Comparison of ENCODE assay signal across 9 mouse cellular contexts in the genomic region with DNA sequence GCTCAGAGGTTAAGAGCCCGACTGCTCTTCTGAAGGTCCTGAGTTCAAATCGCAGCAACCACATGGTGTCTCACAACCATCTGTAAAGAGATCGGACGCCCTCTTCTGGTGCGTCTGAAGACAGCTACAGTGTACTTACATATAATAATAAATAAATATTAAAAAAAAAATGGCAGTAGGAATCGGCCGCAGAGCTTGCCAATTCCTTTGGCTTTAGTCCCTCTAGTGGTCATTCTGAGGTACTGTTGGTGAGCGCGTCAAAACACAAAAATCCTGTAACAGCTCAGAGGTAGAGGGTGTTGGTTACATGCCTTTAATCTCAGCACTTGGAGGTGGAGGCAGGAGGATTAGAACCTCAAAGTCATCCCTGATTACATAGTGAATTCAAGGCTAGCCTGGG. TPM values are rescaled to one million over a fixed set of nuclear protein-coding genes. Genes with fewer than 3 reads are reported as not detected.
A peak's percentile ranks its signal among the peaks of the same experiment; 100 is the strongest.
DNase-seq lines count a peak whose midpoint lies in the region; ATAC-seq and TF ChIP-seq lines count a peak whose summit lies in the region.
"Had no signal": no experiment of that assay in that cellular context is flagged by ENCODE, and none has a peak within 500 bp of the region (broad histone marks: within the 10 kb centered on the region; RNA-seq: fewer than 3 reads in every experiment).

No protein-coding gene starts in this region.

- no peaks in the 10 kb centered on the region for H3K9me3 ChIP-seq in ES-E14 (ENCODE audit: control insufficient read depth, insufficient read depth, low read depth, low read length)

- peak; percentile 88 for ATAC-seq in neutrophil, adult 5-6 weeks (ENCODE audit: extremely low read depth, insufficient number of reproducible peaks, low FRiP score, poor library complexity, severe bottlenecking)

- H3K27ac ChIP-seq in ES-E14 (ENCODE audit: insufficient read depth, low read depth, low read length, poor library complexity, severe bottlenecking): no peak overlapping the region

- no peaks in the 10 kb centered on the region for H3K36me3 ChIP-seq in ES-E14 (ENCODE audit: control insufficient read depth, insufficient read depth, low read length, poor library complexity, severe bottlenecking)

- DNase-seq in 3T3-L1 (ENCODE audit: low read depth, low spot score): peak; percentile 86
- no peak for DNase-seq in ES-E14 (ENCODE audit: low read depth, low spot score)
- DNase-seq in cerebellum, adult 11-12 months: peak; percentile 62
- peak; percentile 80 for DNase-seq in forelimb bud, embryonic 11.5 days (ENCODE audit: low read depth, low spot score)
- peak; percentile 66 for DNase-seq in kidney, postnatal 10 days
- peak; percentile 40 to 70 for DNase-seq in lung, adult 18-20 months
- peak; percentile 67 for DNase-seq in thymus, postnatal 0 days (ENCODE audit: low spot score)

- in situ Hi-C loops in ES-E14 (cut with MboI; ENCODE audit: low sequenced_read_pairs in 2 of 2, unreplicated experiment in 2 of 2): no loop called here

- H3K4me1 ChIP-seq in ES-E14 (ENCODE audit: control insufficient read depth in 2 of 2, insufficient read depth in 2 of 2, low read length in 2 of 2, poor library complexity in 1 of 2): peaks cover 2 to 3% of the 10 kb centered on the region in 2 experiments; a peak in 3 of 4 replicates

- H3K4me3 ChIP-seq in ES-E14 (ENCODE audit: insufficient read depth in 1 of 2, low read depth in 1 of 2, low read length in 2 of 2, poor library complexity in 1 of 2, severe bottlenecking in 1 of 2): no peak overlapping the region

- H3K9ac ChIP-seq in ES-E14 (ENCODE audit: insufficient read depth, low read depth, low read length, poor library complexity, severe bottlenecking): no peak overlapping the region

TF ChIP-seq in ES-E14, 5 proteins besides CTCF, POLR2A, EP300 and RAD21:
- TF ChIP-seq ZC3H11A (IDR thresholded peaks at IDR 0.05; ENCODE audit: borderline replicate concordance, low read depth, low read length) (peak; percentile 51; the same call in 1 of the 2 replicates), HCFC1 (IDR thresholded peaks at IDR 0.05; ENCODE audit: borderline replicate concordance, insufficient read depth, low read length) (no peak)

RNA-seq across cellular contexts. Expression of a gene that starts 4.0 kb away (rescaled TPM):
- 27.1 and 34.5 TPM in 2 replicates for total RNA-seq in ES-E14 (2012; rRNA removed)
- 63.9 and 69.2 TPM in 2 replicates for total RNA-seq in neutrophil, adult 5-6 weeks (2017)
- 8.6 and 9.5 TPM in 2 replicates for polyA plus RNA-seq in thymus, postnatal 0 days (2015; fragmentation: Nextera tagmentation; extraction: Ambion mirVana)

RNA-seq across cellular contexts. Expression of a gene that starts 4.8 kb away (rescaled TPM):
- 4.7 and 8.4 TPM in 2 replicates for total RNA-seq in ES-E14 (2012; rRNA removed)
- 2.2 and 2.4 TPM in 2 replicates for total RNA-seq in neutrophil, adult 5-6 weeks (2017)
- 10.7 and 11.1 TPM in 2 replicates for polyA plus RNA-seq in thymus, postnatal 0 days (2015; fragmentation: Nextera tagmentation; extraction: Ambion mirVana)

RNA-seq across cellular contexts. Expression of a gene that starts 44.1 kb away (rescaled TPM):
- 1.7 and 2.2 TPM in 2 replicates for total RNA-seq in ES-E14 (2012; rRNA removed)
- total RNA-seq in neutrophil, adult 5-6 weeks (2017): not detected in 2 replicates
- not detected in 2 replicates for polyA plus RNA-seq in thymus, postnatal 0 days (2015; fragmentation: Nextera tagmentation; extraction: Ambion mirVana)
- total RNA-seq: gastrocnemius, postnatal 4 days had no signal

RNA-seq across cellular contexts. Expression of a gene that starts 52.4 kb away (rescaled TPM):
- not detected in 2 replicates for total RNA-seq in ES-E14 (2012; rRNA removed)
- total RNA-seq in neutrophil, adult 5-6 weeks (2017): not detected in 2 replicates
- polyA plus RNA-seq in thymus, postnatal 0 days (2015; fragmentation: Nextera tagmentation; extraction: Ambion mirVana): 0.36 and 0.48 TPM in 2 replicates
